Mouse (Mus musculus) heart, adult 8-10 months (tissue): ENCODE results near the gene Tbc1d2b. TPM values are rescaled to one million over a fixed set of nuclear protein-coding genes. Genes with fewer than 3 reads are reported as not detected.
A peak's percentile ranks its signal among the peaks of the same experiment; 100 is the strongest.

ENCODE experiments used
- DNase-seq: peaks from one replicate; pipeline ENCODE4 v3.0.0; 2022; ENCODE audit warnings: low spot score
- total RNA-seq, 4 experiments: library from RNA; stranded (reverse); gene quantifications; 2 replicates each; pipeline ENCODE4 v1.2.4; 2022

Tbc1d2b gene
- 10 to 100 TPM in 1 of 4 experiments, 1 to 10 TPM in 3; 8.7 to 10.3 (median 9.4) TPM for total RNA-seq

GRCm38 (mm10) chr9:90270193-90270943 lies at the start of gene Tbc1d2b:
Gene Tbc1d2b, minus strand, starts transcription at chr9:90270804.
- peak; percentile 54 for DNase-seq

GRCm38 (mm10) chr9:90316300-90316699 lies 45.7 kb upstream of the Tbc1d2b start:
- no peak for DNase-seq

GRCm38 (mm10) chr9:90315662-90316061 lies 45.1 kb upstream of the Tbc1d2b start:
- no peak for DNase-seq

GRCm38 (mm10) chr9:90304254-90304653 lies 33.6 kb upstream of the Tbc1d2b start:
- DNase-seq = no peak

GRCm38 (mm10) chr9:90303101-90303835 lies 32.7 kb upstream of the Tbc1d2b start:
- no peak for DNase-seq

GRCm38 (mm10) chr9:90302670-90303069 lies 32.1 kb upstream of the Tbc1d2b start:
- no peak for DNase-seq

- DNase-seq = no peak
Observed at GRCm38 (mm10) chr9:90301081-90301688, 30.6 kb upstream of the Tbc1d2b start.

- DNase-seq = no peak
Observed at GRCm38 (mm10) chr9:90297637-90298036, 27.0 kb upstream of the Tbc1d2b start.

- DNase-seq = no peak
Observed at GRCm38 (mm10) chr9:90293641-90294398, 23.2 kb upstream of the Tbc1d2b start.

GRCm38 (mm10) chr9:90278397-90278796 lies 7.8 kb upstream of the Tbc1d2b start:
- no peak for DNase-seq

GRCm38 (mm10) chr9:90277884-90278283 lies 7.3 kb upstream of the Tbc1d2b start:
- no peak for DNase-seq

GRCm38 (mm10) chr9:90276779-90277178 lies 6.2 kb upstream of the Tbc1d2b start:
- no peak for DNase-seq

GRCm38 (mm10) chr9:90275906-90276305 lies 5.3 kb upstream of the Tbc1d2b start:
- DNase-seq = no peak

GRCm38 (mm10) chr9:90275500-90275899 lies 4.9 kb upstream of the Tbc1d2b start:
- DNase-seq = no peak

GRCm38 (mm10) chr9:90274516-90274915 lies 3.9 kb upstream of the Tbc1d2b start:
- no peak for DNase-seq

GRCm38 (mm10) chr9:90272346-90272745 lies 1.7 kb upstream of the Tbc1d2b start:
- DNase-seq = no peak

- no peak for DNase-seq
Observed at GRCm38 (mm10) chr9:90271541-90272090, 1.0 kb upstream of the Tbc1d2b start.

- DNase-seq = no peak
Observed at GRCm38 (mm10) chr9:90270944-90271295, 316 bp upstream of the Tbc1d2b start.

GRCm38 (mm10) chr9:90269011-90269681 lies 1.5 kb downstream of the Tbc1d2b start:
- peak; percentile 75 for DNase-seq

- DNase-seq = no peak
Observed at GRCm38 (mm10) chr9:90266926-90267325, 3.7 kb downstream of the Tbc1d2b start.

- DNase-seq = no peak
Observed at GRCm38 (mm10) chr9:90266059-90266458, 4.5 kb downstream of the Tbc1d2b start.
